Mouse (Mus musculus): ENCODE data around the gene Trf.

- TF ChIP-seq CTCF (IDR thresholded peaks at IDR 0.05; ENCODE audit: control insufficient read depth, insufficient read depth, insufficient read length) (no peak), MAX (IDR thresholded peaks at IDR 0.05) (no peak)
These were observed 43.5 kb downstream of the Trf start for GRCm38 (mm10) chr9:103186747-103187146.

All from C2C12 (cell line).